Mouse (Mus musculus) heart, postnatal 10 days (tissue): ENCODE measurements around the gene Fam187b. TPM values are rescaled to one million over a fixed set of nuclear protein-coding genes. Genes with fewer than 3 reads are reported as not detected.
"Not testable (repeated sequence)": the region's sequence is repeated elsewhere in the genome, so short reads cannot be mapped to it uniquely, and the experiment has no call there.

Experiments
- DNase-seq, 2 experiments: peaks; one replicate each; pipeline ENCODE4 v3.0.0; 2021
- intact Hi-C: fragments of 180-260 bp; cut with DNase I; formaldehyde crosslinking; loops from one replicate; pipeline ENCODE4 v1.15.1; 2025
- total RNA-seq, 2 experiments: library from RNA; stranded (reverse); gene quantifications; 2 replicates each; pipeline ENCODE4 v1.2.3; 2021

Gene Fam187b
- total RNA-seq: under 1 TPM; 0.25 to 0.36 TPM

DNA sequence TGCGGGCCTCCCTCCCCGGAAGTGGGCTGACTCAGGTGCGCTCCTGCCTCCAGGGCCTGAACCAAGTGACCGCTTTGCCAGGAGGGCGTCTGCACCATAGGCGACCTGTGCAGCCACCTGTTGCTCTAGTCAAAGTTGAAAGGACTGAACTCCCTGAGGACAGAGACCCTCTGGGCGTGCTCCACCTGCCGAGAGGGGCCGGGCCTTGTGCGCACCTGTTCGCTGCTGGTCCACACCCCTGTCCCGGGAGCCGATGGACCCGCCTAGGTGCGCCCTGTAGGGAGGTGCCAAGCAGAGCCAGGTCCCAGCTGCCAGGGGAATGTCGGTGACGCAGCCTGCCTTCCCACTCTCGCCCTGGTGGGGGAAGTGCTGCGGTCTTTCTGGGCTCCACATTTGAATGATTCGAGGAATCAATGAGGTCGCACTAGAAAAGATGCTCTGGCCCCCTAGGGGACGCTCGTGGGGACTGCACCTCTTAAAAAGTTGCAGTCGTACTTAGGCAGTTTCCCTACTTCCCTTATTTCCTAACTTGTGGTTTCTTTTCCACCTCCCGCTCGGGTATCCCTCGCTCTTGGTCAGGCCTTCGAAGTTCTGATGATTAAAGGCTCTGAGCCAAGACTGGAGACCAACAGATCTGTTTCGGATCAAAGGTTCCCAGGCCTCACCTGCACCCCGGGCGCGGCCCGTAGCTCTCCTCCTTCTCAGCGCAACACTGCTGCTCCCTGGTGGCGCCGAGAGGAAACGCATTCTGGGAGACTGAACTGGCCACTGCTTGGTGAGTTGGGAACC, at the start of gene Fam187b:
Fam187b (plus strand) TSS at position 290 of the 789 bp plus-strand sequence.
- intact Hi-C loops: loop anchor here (1.0 kb wide), 1 partner anchor 100 kb away; no protein-coding TSS in a partner anchor

DNA sequence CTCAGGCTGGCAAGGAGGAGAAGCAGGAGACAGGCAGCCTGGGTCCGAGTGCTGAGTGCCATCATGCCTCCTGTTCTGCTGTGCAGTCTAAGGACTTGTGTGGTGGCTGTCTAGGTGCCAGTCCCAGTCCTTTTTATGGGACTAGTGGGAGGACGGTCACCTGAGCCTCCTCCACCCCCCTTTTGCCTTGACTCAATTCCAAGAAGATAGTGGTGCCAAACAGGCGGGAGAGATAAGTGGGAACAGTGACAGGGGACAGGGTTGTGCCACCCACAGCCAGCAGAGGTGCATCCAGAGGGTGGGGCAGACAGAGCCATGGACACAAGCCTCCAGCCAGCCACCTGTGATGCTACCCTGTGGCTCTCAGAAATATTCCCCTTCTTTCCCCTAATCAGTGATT, 49.5 kb upstream of the Fam187b start:
- no peak for DNase-seq
- intact Hi-C loops: no loop called here

More for the DNA sequence above, at the start of gene Fam187b:
- peak; percentile 91 to 94 for DNase-seq

DNA sequence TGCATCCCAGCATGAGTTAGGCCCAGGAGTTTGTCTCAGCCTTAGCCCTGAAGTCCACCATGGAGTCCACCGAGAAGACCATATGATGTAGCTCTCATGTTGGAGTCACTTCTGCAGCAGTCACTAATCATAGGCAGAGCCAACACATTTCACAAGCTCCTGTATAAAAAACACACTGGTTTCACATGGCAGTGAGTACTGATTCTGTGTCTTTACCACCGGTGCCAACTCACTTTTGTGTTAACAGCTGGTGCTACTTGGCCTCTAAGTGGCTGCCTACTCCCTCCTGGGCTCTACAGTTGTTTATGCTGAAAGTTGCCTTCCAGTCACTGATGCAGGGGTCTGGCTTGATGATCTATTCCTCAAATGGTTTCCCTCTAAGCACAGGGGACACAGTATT, 49.0 kb upstream of the Fam187b start, which contains the start of gene Hamp2:
Hamp2 (minus strand) TSS at position 101 of the 400 bp plus-strand sequence.
- intact Hi-C loops: not testable (repeated sequence)

GRCm38 (mm10) chr7:30935422-30936099, 38.0 kb upstream of the Fam187b start:
- intact Hi-C loops, DNase-seq: not testable (repeated sequence)

More for the DNA sequence above, 49.0 kb upstream of the Fam187b start, which contains the start of gene Hamp2:
- DNase-seq: not testable (repeated sequence)

- intact Hi-C loops, DNase-seq: not testable (repeated sequence)
These were observed 33.5 kb upstream of the Fam187b start for GRCm38 (mm10) chr7:30940070-30940469.

DNA sequence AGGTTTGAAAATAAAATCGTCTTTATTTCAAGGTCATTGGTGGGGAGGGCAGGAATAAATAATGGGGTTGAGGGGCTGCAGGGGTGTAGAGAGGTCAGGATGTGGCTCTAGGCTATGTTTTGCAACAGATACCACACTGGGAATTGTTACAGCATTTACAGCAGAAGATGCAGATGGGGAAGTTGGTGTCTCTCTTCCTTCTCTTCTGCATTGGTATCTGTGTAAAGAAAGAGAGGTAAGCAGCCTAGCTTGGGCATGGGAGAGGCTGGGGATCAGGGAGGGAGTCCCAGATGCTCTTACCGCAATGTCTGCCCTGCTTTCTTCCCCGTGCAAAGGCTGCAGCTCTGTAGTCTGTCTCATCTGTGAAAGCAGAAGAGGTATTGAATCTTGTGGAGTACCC, 31.2 kb upstream of the Fam187b start:
- DNase-seq, intact Hi-C loops: not testable (repeated sequence)

- intact Hi-C loops: no loop called here
- DNase-seq: no peak
These were observed 29.5 kb upstream of the Fam187b start, which contains the start of gene Hamp for GRCm38 (mm10) chr7:30943909-30944635. Hamp (minus strand) TSS chr7:30944032.

DNA sequence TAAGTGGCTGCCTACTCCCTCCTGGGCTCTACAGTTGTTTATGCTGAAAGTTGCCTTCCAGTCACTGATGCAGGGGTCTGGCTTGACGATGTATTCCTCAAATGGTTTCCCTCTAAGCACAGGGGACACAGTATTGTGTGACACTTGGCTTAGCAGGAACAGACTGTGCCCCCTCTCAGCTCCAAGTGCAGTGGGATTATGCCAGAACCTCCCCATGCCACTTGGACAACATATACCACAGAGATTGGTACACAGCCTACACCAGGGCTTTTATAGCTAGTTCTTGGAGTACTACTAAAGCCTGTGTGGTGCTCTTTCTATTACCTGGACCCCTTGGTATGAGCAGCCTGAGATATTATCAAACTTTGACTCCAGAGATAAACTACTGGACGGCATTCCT, 28.9 kb upstream of the Fam187b start:
- DNase-seq, intact Hi-C loops: not testable (repeated sequence)

DNA sequence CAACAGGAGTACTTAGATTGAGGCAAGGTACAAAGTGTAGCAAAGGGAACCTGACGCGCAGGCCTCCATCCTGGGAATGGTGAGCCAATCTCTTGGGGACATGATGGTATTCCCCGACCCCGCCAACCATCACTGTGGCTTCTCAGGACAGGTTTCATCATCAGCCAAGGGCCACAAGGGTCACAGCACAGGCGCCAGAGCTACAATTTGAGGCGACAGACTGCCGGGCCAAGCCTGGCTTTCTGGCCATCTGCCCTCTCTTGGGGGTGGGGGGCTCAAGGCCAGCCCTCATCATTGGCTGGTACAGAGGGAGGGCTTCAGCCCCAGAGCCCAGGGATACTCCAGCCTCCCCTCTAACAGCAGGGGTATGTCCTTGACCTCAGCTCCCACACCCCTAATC, 28.1 kb upstream of the Fam187b start:
- intact Hi-C loops, DNase-seq: not testable (repeated sequence)

GRCm38 (mm10) chr7:30945876-30946275, 27.7 kb upstream of the Fam187b start:
- intact Hi-C loops: no loop called here
- no peak for DNase-seq

GRCm38 (mm10) chr7:30949902-30950301, 23.7 kb upstream of the Fam187b start:
- intact Hi-C loops, DNase-seq: not testable (repeated sequence)

- no peak for DNase-seq
- intact Hi-C loops: no loop called here
These were observed 20.9 kb upstream of the Fam187b start for GRCm38 (mm10) chr7:30952441-30953265.

DNA sequence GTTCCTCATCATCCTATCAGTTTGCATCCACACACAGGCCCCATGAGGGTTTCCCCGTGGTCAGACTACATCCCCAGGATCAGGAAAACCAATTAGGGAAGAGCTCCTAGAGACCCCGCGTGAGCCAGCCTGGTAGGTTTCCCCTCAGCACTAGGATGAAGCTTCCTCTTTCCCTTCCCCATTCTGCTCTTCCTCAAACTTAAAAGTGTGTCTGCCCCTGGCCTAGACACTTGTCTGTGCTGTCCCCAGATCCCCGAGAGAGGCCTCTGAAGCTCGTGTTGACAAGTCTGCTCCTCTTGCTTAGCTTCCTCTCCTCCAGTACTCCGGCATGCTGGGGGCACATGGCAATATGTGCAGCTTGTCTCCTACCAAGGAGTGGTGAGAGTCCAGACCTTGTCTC, 20.1 kb upstream of the Fam187b start:
- DNase-seq: no peak
- intact Hi-C loops: no loop called here

DNA sequence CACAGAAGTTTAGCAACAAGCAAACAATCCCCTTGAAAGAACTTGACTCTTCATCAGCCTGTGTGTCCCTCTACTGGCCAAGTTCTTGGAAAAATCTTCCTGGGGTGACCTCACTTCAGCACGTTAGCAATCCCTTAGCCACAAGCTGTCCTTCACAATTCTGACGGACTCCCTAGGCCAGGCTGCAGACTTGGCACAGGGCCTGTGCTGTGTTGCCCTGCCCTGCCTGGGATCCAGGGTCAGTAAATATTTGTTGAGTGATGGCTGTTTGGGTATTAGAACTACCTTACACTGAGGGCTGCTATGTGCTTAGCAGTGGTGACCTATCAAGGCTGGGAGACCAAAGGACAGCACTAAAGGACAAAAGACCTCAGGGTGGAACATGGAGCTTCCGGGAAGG, 19.6 kb upstream of the Fam187b start:
- intact Hi-C loops: no loop called here
- no peak for DNase-seq

DNA sequence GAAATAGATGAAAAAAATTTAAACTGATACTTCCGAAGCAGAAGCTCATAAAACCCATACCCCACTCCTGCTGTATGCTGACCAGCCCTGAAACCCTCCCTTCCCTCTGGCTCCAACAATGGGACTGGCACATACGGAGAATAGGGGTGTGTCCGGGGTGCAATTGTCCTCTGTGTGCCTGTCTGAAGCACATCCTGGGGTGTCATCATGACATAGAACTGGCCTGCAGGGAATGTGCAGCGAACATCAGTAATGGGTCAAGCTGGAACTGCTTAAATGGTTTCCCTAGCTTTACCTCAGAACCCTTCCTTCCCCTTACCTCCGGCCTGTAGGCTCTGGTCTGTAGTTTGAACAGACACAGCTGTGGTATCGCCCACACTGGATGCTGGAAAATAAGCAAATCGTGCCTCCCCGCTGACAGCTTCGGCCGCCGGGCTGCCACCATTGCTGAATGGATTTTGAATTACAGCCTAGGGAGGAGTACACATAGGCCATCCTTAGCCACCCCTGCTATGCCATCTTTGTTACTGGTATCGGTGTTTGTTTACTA, 18.5 kb upstream of the Fam187b start:
- no peak for DNase-seq
- intact Hi-C loops: loop anchor here (5.0 kb wide), 2 partner anchors 83 to 288 kb away; no protein-coding TSS in a partner anchor

GRCm38 (mm10) chr7:30955584-30956356, 17.8 kb upstream of the Fam187b start:
- peak; percentile 91 to 95 for DNase-seq
- intact Hi-C loops: loop anchor here (5.0 kb wide), 2 partner anchors 83 to 288 kb away; no protein-coding TSS in a partner anchor

GRCm38 (mm10) chr7:30956357-30956751, 17.2 kb upstream of the Fam187b start:
- DNase-seq: no peak
- intact Hi-C loops: loop anchor here (5.0 kb wide), 2 partner anchors 84 to 289 kb away; no protein-coding TSS in a partner anchor

DNA sequence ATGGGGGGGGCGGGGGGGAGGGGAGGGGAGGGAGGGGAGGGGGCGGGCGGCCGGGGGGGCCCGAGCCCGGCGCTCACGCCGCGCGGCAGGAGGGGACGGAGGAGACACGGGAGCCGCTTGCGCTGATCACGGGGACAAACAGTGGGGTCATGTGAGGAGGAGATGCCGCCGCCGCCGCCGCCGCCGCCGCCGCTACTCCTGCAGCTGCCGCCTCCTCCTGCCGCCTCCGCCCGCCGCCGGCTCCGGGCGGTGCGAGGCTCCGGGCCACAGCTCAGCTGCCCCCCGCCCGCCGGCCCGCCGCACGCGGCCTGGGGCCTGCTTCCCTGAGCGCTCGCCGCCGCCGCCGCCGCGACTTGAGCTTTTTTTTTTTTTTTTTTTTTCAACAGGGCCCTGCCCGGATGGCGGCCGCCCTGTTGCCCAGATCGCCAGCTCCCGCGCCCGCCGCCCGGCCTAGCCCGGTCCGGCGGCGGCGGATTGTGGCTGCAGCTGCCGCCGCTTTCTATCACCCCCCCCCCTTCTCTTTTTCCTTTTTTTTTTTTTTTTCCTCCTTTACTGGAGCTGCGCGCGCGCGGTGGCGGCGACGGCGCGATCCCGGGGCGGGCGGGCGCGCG, 16.7 kb upstream of the Fam187b start, which contains the start of gene Usf2:
Usf2 (minus strand) TSS at position 48 of the 611 bp plus-strand sequence.
- peak; percentile 84 for DNase-seq
- intact Hi-C loops: loop anchor here (5.0 kb wide), 2 partner anchors 85 to 290 kb away; no protein-coding TSS in a partner anchor
